Mouse (Mus musculus) thymus, adult 2 months (tissue): ENCODE results near the gene Ccdc34. TPM values are rescaled to one million over a fixed set of nuclear protein-coding genes. Genes with fewer than 3 reads are reported as not detected.
A peak's percentile ranks its signal among the peaks of the same experiment; 100 is the strongest.

Source experiments
- DNase-seq: peaks from one replicate; pipeline ENCODE4 v3.0.0; 2021
- H3K27ac ChIP-seq: fragments of 200-500 bp; 2 replicates; pipeline ENCODE4 v1.5.1; 2012; ENCODE audit warnings: low read length, control low read depth; ENCODE audit not compliant: control insufficient read depth, insufficient read depth
- H3K27me3 ChIP-seq: fragments of 200-500 bp; 2 replicates; pipeline ENCODE4 v1.6.1; 2012; ENCODE audit warnings: mild to moderate bottlenecking, low read length, moderate library complexity, mixed read lengths; ENCODE audit not compliant: control insufficient read depth, insufficient read depth
- H3K36me3 ChIP-seq: fragments of 200-500 bp; 2 replicates; pipeline ENCODE4 v1.6.1; 2012; ENCODE audit warnings: mild to moderate bottlenecking, low read length, moderate library complexity; ENCODE audit not compliant: control insufficient read depth, insufficient read depth
- H3K4me1 ChIP-seq: fragments of 200-500 bp; replicated peaks from 2 replicates; pipeline ENCODE4 v1.6.1; 2012; ENCODE audit warnings: low read length; ENCODE audit not compliant: control insufficient read depth, insufficient read depth
- H3K4me3 ChIP-seq: fragments of 200-500 bp; 2 replicates; pipeline ENCODE4 v1.5.1; 2012; ENCODE audit warnings: mild to moderate bottlenecking, low read length, control low read depth, moderate library complexity; ENCODE audit not compliant: control insufficient read depth, insufficient read depth
- CTCF ChIP-seq: fragments of 200-500 bp; IDR thresholded peaks from 2 replicates; pipeline ENCODE4 v1.5.1; 2012; ENCODE audit warnings: mild to moderate bottlenecking, control low read depth, low read length, moderate library complexity, borderline replicate concordance; ENCODE audit not compliant: control insufficient read depth, poor library complexity, insufficient read depth; ENCODE audit errors: extremely low read depth
- POLR2A ChIP-seq: fragments of 200-500 bp; IDR thresholded peaks from 2 replicates; pipeline ENCODE4 v1.6.1; 2012; ENCODE audit warnings: mild to moderate bottlenecking, low read length, control low read depth, moderate library complexity; ENCODE audit not compliant: control insufficient read depth, poor library complexity, insufficient read depth; ENCODE audit errors: extremely low read depth
- WGBS: fragments of 180-500 bp; shearing (Covaris S2); methylation state at CpG from one replicate; pipeline ENCODE4 v1.1.7; 2018; 5-methylcytosine and 5-hydroxymethylcytosine counted together
- polyA plus RNA-seq: library from polyadenylated mRNA; depleted of rRNA; stranded (reverse); fragments of >200 nt; gene quantifications from 2 replicates; pipeline ENCODE4 v1.2.3, GENCODE M21; 2012

Ccdc34 gene
- polyA plus RNA-seq, 1 experiment: 17.8 TPM

DNA sequence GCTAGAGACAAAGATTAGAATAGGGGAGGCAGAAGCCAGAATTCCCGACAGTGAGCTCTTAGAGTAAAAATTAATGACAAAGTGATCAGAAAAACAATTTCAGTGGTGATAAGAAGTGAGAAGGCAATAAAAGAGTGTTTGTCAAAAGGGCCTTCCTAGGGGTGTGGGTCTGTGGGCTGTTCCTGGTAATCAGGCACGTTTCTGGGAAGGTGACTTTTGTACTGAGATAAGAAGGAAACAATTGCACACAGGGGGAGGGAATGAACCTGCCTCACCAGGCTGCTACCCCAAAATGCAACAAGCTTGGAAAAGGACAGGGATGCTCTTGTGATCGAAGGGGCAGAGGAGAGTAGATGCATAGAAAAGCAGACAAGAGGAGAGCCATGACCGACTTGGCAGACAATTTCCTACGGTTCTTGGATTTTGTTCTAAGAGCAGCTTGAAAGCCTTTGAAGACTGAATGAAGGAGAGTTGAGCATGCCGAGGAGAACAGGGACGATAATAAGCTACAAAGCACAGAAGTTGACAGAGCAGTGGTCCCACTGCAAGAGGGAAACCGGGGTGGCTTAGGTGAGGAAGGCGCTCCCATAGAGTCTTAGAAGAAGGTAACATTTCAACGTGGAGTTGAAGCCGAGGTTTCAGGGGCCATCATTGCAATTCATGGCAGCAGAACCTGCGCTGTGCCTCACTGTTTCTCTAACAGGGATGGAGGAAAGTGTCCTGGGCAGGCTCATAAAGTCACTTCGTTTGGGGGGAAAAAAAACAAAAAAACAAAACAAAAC is 185.3 kb downstream of the Ccdc34 start:
- no peaks in the 10 kb centered on the region for H3K36me3 ChIP-seq
- no peak overlapping the region for H3K4me3 ChIP-seq
- WGBS: 71% methylated on average over 13 of the region's 13 CpGs
- no peaks in the 10 kb centered on the region for H3K27me3 ChIP-seq
- TF ChIP-seq CTCF: no peak
- TF ChIP-seq POLR2A: no peak
- H3K27ac ChIP-seq: no peak overlapping the region
- H3K4me1 ChIP-seq: no peaks in the 10 kb centered on the region
- no peak for DNase-seq

DNA sequence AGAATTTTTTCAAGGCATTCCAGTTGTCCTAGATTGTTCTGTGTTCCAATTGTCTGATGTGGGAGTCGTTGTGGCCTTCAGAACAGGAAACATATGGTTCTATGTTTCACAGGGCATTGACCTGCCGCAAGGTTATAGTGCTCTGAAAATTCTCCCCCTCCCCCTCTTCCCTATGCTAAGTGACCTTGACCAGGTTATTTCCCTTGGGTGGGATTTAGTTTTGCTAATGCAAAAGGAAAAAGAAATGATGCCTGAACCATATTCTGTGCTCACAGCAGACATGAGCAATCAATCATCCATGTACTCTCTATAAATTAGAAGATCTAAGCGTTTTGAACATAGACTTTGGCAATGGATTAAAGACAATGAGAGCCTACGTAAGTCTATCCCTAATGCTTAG is 186.6 kb downstream of the Ccdc34 start:
- DNase-seq: no peak
- no peak overlapping the region for H3K4me3 ChIP-seq
- no peak overlapping the region for H3K27ac ChIP-seq
- TF ChIP-seq POLR2A: no peak
- TF ChIP-seq CTCF: no peak
- H3K36me3 ChIP-seq: no peaks in the 10 kb centered on the region
- WGBS: 55% methylated on average over 4 of the region's 4 CpGs
- H3K4me1 ChIP-seq: no peaks in the 10 kb centered on the region
- H3K27me3 ChIP-seq: no peaks in the 10 kb centered on the region

- H3K4me3 ChIP-seq: no peak overlapping the region
Measured at GRCm38 (mm10) chr2:110204705-110205318, 187.2 kb downstream of the Ccdc34 start.

DNA sequence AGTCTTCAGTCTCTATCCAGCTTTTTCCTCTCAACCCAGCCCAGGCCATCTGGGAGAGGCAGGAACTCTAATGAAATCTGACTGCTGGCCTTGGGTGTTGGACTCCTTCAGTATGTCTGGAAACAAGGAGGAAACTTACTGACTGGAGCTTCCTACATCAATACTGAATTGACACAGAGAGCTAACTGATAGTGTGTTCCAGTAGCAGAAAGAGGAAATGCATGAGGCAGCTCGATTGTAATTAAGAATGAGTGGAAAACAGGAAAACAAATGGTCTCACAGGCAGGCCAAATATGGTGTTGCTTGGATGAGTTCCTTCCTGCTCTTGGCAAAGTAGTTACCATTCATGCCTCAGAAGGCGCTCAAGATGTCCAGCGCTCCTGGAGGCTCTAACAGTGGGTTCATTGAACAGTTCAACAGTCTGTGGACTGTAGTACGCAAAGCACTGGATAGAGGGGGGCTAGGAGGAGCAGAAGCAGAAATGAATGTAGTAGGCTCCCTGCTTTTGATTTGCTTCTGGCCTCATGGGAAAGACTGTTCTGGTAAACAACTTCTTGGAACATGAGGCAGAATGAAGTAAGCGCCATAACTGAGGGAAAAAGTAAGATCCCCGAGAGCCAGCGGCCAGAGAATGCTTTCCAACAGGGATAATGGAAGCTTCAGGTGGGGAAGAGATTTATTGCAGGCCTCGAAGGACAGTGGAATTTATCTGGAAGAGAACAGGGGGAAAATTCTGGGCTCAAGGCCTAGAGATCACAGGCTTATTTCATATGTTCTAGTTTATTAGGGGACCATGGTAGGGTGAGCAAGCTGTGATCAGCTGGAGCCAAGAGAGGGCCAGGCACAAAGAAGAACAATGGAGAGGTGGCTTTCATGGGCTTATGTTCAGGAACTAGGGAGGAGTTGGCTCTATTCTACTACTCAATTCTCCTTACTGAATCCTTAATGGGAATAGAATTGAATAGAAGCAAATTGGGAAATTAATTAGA is 193.2 kb downstream of the Ccdc34 start:
- Histone ChIP-seq H3K27ac (no peak overlapping the region), H3K4me1 (no peaks in the 10 kb centered on the region), H3K36me3 (no peaks in the 10 kb centered on the region), H3K27me3 (no peaks in the 10 kb centered on the region), H3K4me3 (no peak overlapping the region)
- no peak for DNase-seq
- TF ChIP-seq CTCF: no peak
- TF ChIP-seq POLR2A: no peak
- 73% methylated on average over 8 of the region's 8 CpGs for WGBS

More at GRCm38 (mm10) chr2:110204705-110205318, 187.2 kb downstream of the Ccdc34 start:
- Histone ChIP-seq H3K27ac (no peak overlapping the region), H3K36me3 (no peaks in the 10 kb centered on the region), H3K27me3 (no peaks in the 10 kb centered on the region), H3K4me1 (no peaks in the 10 kb centered on the region)
- TF ChIP-seq POLR2A (no peak), CTCF (no peak)
- WGBS: 17% methylated on average over 14 of the region's 14 CpGs
- DNase-seq: peak; percentile 12

DNA sequence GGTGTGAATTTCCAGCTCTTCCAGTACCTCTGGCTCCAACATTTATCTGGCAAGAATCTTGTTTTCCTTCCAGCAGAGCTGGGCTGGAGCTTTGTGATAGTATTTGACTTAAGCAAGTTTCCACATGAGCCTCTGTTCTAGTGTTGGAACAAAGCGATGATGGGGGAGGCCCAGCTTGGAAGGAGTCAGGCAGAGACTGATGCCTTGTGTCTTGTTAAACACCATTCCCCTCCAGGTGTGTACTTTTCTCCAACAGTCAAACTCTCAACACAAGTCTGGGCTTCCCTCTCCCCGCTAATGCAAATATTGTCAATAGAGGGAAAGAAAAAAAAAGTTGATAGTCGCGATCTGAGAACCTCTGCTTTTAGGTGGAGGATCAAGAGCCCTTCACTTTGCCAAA is 196.7 kb downstream of the Ccdc34 start:
- WGBS: 89% methylated on average over 4 of the region's 4 CpGs
- H3K4me3 ChIP-seq: no peak overlapping the region
- no peaks in the 10 kb centered on the region for H3K4me1 ChIP-seq
- H3K27ac ChIP-seq: no peak overlapping the region
- TF ChIP-seq CTCF: no peak
- TF ChIP-seq POLR2A: no peak
- H3K36me3 ChIP-seq: no peaks in the 10 kb centered on the region
- no peak for DNase-seq
- H3K27me3 ChIP-seq: no peaks in the 10 kb centered on the region
